Mouse (Mus musculus): ENCODE measurements around the gene Tbl1xr1. TPM values are rescaled to one million over a fixed set of nuclear protein-coding genes. Genes with fewer than 3 reads are reported as not detected.

Gene Tbl1xr1
- total RNA-seq, 4 experiments from 2014 or later = 123 to 141 (median 137) TPM

DNA sequence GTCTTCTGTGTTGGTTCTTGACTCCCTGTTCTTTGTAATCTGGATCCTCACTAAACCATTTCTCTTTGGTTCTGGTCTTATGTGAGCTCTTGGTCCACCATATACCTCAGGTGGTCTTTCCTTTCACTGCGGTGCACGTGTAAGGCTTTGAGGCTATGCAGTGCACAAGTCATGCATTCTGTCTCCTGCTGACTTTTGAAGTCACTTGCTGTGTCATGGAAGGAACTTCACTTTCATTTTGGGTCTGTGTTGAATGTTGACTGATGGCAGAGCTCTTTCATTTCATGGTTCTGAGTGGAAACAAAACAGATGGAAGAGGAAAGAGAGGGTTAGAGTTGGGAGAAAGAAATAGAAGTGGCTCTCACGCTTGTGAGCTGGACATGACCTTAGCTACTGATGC is 13.4 kb downstream of the Tbl1xr1 start:
- DNase-seq (ENCODE audit: low spot score in 2 of 2) = no peak

DNA sequence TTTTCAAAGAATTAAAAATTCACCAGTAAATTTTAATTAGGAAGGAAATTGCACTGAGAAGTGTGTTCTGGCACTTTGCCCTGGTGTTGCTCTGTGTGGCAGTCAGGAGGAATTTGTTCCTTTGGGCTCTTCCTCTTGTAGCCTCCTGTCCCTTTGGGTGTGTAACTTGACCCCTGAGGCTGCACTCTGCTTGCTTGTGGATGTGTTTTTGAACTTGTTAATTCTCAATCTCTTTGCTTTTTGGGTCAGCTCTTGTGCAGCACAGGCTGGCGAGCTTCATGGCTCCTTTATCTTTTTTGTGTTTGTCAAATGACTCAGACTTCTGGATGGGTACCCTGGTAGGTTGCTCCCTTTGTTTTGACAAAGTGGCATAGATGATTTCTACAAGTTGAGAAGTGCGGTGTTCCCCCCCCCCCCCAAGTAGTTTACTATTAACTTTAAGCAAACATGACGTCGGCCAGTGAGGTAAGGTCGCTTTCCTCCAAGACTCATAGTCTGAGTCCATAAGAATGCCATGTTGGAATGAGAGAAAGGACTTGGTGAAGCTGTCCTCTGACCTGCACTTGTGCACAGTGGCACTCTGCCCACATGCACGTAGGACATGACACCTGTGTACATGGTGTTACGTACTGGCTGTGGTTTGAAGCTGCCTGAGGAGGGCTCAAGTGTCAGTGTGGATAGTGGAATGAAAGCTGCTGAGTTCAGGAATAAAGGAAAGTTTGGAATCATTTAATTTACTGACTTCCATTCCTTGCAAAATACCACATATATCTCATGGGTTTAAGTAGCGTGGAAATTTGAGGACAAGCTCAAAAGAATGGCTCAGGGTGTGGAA is 14.2 kb downstream of the Tbl1xr1 start:
- DNase-seq (ENCODE audit: low spot score in 2 of 2) = no peak

DNA sequence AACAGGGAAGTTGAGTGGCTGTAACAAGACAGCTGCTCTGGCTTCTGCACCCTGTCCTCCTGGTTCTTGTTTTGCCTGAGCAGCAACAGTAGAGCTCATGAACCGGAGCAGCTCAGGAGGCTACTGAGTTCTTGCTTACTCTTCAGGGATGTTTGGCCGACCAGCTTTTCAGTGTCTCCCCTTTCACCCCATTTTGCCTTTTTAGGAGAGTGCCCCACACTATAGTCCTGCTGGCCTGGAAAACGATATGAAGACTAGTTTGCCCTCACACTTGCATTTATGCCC is 14.8 kb downstream of the Tbl1xr1 start:
- no peak for DNase-seq (ENCODE audit: low spot score in 2 of 2)

DNA sequence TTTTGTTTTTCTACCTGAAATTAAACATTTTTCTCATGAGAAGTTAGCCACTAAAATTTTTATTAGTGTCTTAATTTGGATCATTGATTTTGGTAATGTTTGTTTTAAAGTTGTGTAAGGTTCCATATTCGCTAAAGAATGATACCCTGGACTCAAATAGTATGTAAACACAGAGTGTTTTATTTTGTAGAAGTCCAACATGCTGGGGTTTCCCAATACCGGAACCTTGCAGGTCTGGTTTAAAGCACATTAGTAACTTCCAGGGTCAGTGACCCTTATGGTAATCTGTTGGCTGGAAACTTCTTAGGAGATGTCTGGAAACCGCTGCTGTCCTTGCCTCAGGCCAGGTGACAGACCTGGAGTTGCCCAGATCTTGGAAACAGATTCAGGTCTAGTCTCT is 15.2 kb downstream of the Tbl1xr1 start:
- DNase-seq (ENCODE audit: low spot score in 2 of 2) = no peak

DNA sequence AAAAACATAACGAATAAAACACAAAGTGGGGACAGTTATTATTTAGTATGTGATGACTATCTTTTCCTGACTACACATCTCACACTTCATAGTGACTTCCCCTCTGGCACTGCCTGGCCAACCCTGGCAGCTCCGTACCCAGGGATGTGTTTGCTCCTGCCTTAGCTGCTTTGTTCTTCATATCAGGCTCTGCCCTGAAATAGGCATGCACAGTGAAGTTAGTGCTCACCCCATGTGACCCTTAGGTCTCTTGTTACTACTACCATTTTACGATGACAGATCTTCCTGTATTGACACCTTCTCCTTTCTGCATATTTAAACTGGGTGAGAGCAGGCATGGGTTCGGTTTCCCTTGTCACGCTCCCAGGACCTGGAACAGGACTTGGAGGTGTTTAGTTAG is 16.3 kb downstream of the Tbl1xr1 start:
- DNase-seq (ENCODE audit: low spot score in 2 of 2) = no peak

DNA sequence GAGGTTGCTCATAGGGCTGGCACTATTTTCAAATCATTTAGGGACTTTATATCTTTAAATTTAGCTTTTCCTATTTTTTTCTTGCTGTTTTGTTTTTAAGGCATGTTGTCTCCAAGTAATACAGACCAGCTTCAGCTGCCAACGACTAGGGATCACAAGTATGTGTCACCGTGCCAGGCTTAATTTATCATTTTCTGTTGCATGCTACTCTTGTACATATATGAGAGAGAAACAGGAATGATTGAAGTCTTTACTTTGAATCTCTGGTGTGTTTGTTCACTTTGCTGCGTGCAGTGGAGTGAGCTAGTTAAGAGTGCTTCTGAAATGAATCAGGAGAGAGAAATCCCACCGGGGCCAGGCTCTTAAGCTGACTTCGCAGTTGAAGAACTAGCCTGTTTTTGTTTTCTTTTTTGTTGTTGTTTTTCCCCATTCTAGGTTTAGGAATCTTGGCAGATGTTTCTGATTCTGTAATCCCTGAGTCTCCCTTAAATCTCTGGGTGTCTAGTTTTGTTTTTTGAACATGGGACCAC is 27.6 kb downstream of the Tbl1xr1 start:
- DNase-seq (ENCODE audit: low spot score in 2 of 2) = no peak

DNA sequence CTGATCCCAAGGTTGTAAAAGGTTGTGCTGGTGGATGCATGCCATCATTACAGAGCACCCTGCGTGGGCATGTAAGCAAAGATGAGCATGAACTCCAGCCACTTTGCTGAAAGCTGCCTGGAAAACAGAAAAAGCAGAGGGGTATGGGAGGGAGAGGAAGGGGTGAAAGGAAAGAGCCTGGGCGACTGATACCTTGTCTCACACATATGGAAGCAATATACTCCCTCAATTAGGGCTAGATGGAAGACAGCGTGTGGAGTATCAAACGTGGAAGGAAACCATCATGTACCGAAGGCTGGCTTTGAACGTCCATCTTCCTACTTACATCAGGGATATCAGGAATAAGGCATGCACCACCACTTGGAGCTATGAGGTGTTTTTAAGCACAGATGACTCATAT is 29.0 kb downstream of the Tbl1xr1 start:
- no peak for DNase-seq (ENCODE audit: low spot score in 2 of 2)

DNA sequence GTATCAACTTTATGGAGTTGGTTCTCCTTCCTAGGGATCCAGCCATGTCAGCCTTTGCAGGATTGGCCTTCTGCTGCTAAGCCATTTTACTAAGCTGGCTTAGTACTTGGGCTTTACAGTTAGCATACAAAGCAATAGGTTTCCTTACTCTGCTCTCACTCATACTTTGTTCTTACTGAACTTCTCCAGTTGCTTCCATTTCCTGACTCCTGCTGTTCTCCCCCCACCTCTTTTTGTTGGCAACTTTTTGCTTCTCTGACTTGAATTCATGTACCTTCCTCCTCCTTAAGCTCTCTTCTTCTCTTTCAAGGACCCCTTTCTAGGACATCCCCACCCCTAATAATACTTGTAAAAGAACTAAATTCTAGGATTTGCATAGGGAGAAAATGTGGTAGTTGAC is 31.6 kb downstream of the Tbl1xr1 start:
- no peak for DNase-seq (ENCODE audit: low spot score in 2 of 2)

DNA sequence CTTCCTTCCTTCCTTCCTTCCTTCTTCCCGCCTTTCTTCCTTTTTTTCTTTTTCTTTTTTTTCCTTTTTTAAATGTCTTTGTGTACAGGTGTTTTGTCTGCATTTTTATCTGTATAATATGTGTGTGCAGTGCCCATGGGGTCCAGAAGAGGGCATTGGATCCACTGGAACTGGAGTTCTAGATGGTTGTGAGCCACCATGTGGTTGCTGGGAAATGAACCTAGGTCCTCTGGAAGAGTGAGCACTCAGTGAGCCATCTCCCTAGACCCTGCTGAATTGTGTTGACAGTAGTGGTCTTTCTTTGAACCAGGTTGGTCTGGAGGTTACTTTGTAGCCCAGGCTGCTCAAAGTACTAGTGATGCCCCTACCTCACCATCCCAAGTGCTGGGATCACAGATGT is 33.2 kb downstream of the Tbl1xr1 start:
- no peak for DNase-seq (ENCODE audit: low spot score in 2 of 2)

DNA sequence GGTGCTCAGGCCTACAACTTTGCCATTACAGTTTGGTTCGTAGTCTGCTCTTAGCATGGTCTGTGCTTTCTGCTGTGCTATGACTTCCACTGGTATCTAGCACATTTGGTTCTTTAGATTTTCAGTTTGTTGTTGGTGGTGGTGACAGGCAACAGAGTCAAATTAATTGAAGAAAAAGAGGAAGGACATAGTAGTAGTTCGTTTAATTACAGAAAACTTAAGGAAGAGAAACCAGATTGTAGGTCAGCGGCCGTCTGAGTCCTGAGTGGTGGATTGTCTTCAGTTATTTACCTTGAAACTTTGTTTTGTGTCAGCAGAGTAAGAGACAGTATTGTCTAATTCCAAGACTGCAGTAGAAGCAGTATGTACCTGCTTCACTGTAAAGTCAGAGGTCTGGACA is 37.3 kb downstream of the Tbl1xr1 start:
- DNase-seq (ENCODE audit: low spot score in 2 of 2) = no peak

DNA sequence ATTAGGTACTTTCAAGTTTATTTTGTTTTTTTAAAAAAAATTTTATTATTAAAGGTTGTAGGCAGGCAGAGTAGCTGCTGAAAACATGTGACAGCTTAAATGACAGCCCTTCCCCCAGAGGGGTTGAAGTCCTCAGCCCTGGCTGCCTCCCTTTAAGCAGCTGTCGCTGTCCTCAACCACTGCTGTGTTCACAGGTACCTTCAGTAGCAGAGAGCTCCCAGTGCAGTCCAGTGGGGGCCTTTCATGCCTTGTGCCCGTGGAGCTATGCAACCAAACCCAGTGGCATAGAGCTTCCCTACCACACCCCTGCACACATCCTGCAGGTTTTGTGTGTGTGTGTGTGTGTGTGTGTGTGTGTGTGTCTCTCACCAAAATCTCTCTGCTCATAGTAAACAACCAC is 38.8 kb downstream of the Tbl1xr1 start:
- no peak for DNase-seq (ENCODE audit: low spot score in 2 of 2)

DNA sequence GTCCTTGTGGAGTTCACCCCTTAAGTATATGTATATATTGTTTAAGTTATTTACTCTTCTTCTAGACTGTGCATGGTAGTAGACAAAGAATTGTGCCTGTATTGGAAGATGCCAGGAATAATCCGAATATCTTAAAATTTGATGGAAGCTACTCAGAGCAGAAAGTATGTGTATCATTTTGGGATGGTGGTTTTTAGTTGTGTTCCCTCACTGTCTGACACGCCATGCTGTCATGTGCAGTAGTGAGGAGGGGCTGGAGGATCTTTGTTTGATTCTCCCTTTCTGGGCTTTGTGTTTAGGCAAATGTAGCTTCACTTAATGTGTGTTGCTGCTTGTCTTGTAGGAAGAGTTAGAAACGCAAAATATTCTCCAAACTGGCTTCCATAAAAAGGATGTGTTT is 39.2 kb downstream of the Tbl1xr1 start:
- DNase-seq (ENCODE audit: low spot score in 2 of 2) = no peak

DNA sequence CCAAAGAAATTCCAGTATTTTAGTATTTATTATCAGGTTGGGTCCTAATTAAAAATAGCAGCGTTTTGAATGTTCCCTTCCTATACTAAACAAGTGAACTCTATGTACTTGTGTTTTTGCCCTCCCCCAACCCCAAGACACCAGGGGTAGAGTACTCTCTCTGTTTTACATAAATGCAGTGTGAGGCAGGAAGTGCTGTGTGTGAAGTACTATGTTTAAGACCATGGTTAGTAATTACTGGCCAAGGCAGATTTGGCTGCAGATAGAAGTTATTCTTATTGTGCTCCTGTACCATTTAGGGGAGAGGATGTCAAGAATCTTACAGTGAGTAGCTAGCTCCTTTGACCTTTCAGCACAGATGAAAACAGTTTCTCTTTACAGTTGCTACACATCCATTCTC is 39.7 kb downstream of the Tbl1xr1 start:
- no peak for DNase-seq (ENCODE audit: low spot score in 2 of 2)

DNA sequence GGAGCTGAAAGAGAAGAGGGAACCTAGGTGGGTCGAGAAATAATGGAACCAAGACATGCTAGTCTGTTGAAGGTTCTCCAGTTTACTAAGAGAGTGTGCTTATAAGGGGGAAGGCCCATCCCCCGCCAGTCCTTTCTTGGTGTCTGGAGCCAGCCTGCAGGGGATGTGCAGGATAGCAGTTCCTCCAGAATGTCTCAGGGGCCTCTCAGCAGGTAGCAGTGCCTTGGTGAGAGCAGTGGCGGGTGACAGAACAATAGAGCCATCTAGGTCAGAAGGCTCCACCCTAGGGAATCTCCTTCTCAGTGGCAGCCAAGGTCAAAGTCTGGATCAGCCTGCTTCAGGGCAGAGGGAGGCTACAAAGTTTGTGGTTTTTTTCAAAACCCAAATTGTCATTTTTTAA is 45.3 kb downstream of the Tbl1xr1 start:
- no peak for DNase-seq (ENCODE audit: low spot score in 2 of 2)

DNA sequence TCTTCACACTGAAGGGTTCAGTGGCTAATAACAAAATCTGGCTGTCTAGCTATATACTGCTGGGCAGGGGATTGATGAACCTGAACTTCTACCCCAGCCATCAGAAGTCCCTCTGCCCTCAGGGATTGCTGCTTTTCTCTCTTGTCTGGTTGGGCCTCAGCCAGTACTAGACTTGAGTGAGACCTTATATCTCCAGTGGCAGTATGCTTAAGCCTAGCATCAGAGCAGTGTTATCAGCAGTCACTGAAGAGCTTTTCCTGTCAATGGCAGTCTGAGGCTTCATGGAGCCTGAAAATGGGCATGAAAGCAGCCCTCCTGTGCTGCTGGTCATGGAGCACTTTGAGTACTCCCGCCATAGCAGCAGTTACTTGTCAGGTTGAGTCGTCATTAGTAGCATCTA is 46.7 kb downstream of the Tbl1xr1 start:
- DNase-seq (ENCODE audit: low spot score in 2 of 2) = no peak

DNA sequence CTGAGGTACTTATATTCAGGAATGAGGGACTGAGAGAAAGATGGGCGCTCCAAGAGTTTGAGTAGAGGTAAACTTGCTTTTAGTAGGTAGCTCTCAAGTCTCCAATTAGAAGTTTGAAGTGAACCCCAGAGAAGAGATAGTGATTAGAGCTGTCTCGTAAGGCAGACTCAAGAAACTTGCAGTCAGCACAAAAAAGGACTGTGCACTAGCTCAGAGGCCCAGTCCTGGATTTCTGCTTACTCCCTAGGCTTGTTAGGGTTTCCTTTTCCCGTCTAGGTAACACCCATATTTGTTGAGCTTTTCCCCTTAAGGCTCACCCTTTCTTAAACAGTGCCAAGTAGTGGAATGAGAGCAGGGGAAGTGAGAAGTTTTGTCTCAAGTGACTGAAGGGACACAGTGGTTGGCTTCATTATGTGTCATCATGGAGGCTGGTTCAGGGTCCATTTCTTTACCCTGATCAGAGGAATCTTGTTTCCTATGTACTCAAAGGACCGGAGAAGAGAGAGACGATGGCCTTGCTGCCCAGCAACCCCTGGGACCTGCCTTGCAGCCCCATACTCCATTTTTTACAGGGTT is 49.9 kb downstream of the Tbl1xr1 start:
- no peak for DNase-seq (ENCODE audit: low spot score in 2 of 2)

DNA sequence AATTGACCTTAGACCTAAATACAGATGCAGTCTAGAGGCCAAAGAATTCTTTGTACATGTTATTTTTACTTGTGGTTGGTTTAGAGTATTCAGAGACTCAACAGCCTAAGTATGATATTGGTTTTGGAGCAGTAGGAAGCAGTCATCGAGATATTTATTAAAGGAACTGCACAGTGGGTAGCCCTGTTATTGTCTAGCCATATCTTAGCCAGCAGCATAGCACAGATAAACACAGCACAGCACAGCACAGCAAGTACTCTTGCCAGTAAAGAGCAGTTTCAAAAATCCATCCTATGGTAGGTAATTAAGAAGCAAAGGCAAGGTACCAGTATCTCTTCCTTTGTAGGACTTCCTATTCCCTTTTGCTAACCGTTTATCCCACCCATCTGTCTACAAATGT is 54.8 kb downstream of the Tbl1xr1 start:
- no peak for DNase-seq (ENCODE audit: low spot score in 2 of 2)

DNA sequence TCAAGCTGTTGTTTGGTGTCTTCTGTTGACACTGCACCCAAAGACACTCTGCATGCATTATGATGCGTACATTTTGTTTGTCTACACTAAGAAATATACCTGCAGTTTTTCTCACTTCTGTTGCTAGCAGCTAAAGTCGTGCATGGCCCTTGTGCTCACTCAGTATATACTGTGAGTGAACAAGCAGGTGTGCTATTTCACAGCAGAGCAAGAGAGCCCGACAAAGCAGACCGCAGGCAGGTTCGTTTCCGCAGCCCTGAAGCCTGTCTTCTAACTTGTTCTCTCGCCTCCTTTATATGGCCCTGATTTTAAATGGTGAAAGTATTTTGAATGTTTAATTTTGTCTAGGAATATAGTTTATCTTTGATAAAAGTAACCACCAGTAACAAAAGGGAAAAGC is 57.2 kb downstream of the Tbl1xr1 start:
- no peak for DNase-seq (ENCODE audit: low spot score in 2 of 2)

DNA sequence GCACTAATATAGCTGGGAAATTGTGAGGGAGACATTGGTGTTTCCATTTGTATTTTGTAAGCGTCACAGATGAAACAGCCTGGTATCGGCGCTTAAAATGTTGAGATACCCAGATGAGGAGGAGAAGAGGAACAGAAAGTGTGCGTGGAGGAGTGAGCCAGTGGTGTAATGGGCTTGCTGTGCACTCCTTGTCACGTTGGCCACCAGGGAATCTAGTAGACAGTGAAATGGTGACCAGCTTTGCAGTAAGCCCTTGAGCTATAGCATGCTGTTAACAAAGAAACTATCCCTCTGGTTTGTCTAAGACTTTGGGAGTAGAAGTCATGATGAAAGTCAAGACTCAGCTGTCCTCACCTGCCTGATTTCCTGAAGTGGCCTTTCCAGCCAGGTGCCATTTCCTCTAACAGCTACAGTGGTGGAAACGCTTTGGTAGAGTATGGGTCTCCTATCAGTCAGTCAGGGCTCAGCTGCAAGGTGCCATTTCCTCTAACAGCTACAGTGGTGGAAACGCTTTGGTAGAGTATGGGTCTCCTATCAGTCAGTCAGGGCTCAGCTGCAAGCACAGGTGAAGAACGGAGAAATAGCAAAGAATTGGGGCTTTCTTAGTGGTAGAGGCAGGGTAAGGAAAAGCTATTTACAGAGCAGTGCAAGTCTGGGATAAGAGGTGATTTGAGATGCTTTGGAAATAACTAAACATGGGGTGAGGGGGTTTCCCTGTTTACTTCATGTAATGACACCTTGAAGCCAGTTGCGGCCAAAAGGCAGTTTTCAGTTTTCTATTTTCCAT is 61.5 kb downstream of the Tbl1xr1 start:
- no peak for DNase-seq (ENCODE audit: low spot score in 2 of 2)

DNA sequence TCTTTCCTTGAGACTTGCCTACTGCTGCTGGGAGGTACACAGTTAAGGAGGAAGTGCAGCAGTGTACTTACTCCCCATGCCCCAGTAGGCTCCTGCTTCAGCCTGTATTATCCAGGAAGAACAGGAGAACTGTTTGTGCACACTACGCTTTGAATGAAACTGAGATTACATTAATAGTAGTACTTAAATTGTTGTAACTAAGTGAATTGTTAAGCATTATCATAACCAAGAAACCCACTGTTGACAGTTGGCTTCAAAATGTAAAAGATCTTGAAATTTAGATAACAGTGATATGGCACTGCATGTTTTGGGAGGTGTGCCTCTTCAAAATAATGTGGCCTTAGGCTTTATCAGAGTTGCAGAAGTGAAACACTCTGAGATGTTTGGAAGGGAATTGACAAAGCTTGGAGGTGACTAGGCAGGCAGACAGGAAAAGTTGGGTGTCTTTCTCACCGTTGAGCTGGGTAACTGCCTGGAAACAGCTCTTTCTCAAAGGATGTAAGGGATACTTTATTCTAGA is 62.2 kb downstream of the Tbl1xr1 start:
- DNase-seq (ENCODE audit: low spot score in 2 of 2) = no peak

DNA sequence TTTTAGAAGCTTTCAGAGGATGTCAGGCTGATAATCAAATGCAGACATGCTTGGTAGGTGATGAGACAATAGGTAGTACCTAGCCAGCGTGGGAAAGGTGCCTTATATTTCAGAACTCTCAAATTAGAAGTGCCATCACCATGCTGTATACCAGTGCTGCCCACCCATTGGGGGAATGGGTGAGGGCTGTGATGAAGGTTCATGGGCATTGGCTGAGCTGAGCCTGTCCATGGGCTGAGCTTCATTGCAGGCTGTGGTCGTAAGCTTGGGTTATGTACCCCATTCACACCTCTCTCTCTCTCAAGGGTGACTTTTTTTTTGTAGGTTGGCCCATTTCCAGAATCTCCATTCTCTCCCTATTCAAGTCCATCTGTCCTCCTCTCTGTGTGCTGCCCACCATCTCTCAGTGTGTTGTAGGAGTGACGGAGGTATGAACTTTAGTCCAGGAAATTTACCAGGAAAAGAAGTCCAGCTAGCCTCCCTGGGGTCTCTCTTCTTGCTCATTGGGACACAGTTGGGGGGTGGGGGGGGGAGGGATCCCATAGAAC is 63.7 kb downstream of the Tbl1xr1 start:
- DNase-seq (ENCODE audit: low spot score in 2 of 2) = no peak

Data from left cerebral cortex, adult 8-10 months (tissue).